Mouse (Mus musculus) stomach, postnatal 0 days (tissue): ENCODE data around the gene Bod1l. TPM values are rescaled to one million over a fixed set of nuclear protein-coding genes. Genes with fewer than 3 reads are reported as not detected.

ENCODE experiments used
- ATAC-seq: fragments of 200-750 bp; cut with Nextera tagmentation; 2 replicates; pipeline ENCODE4 v1.8.0; 2017; ENCODE audit not compliant: low FRiP score, low TSS enrichment
- DNase-seq: peaks from one replicate; pipeline ENCODE4 v3.0.0-alpha.2; 2016; ENCODE audit warnings: low spot score
- H3K27ac ChIP-seq: fragments of 300-500 bp; sonication (generic); replicated peaks from 2 replicates; pipeline ENCODE4 v1.5.1; 2014; ENCODE audit warnings: mild to moderate bottlenecking, control low read depth
- H3K27me3 ChIP-seq: fragments of 300-500 bp; sonication (generic); 2 replicates; pipeline ENCODE4 v1.6.1; 2014; ENCODE audit warnings: low read length; ENCODE audit not compliant: control insufficient read depth, insufficient read depth
- H3K36me3 ChIP-seq: fragments of 300-500 bp; sonication (generic); 2 replicates; pipeline ENCODE4 v1.6.1; 2014; ENCODE audit warnings: low read length, mixed read lengths; ENCODE audit not compliant: control insufficient read depth, insufficient read depth
- H3K4me1 ChIP-seq: fragments of 300-500 bp; sonication (generic); replicated peaks from 2 replicates; pipeline ENCODE4 v1.6.1; 2014; ENCODE audit warnings: antibody characterized with exemption; ENCODE audit not compliant: control insufficient read depth, insufficient read depth
- H3K4me2 ChIP-seq: fragments of 300-500 bp; sonication (generic); replicated peaks from 2 replicates; pipeline ENCODE4 v1.6.1; 2014; ENCODE audit warnings: low read depth, mild to moderate bottlenecking, control low read depth, moderate library complexity
- H3K4me3 ChIP-seq: fragments of 300-500 bp; sonication (generic); 2 replicates; pipeline ENCODE4 v1.5.1; 2014; ENCODE audit warnings: low read depth, low read length, control low read depth
- H3K9ac ChIP-seq: fragments of 300-500 bp; sonication (generic); 2 replicates; pipeline ENCODE4 v1.6.1; 2014; ENCODE audit warnings: mild to moderate bottlenecking, low read length, control low read depth, mixed read lengths
- H3K9me3 ChIP-seq: fragments of 300-500 bp; sonication (generic); 2 replicates; pipeline ENCODE4 v1.6.1; 2016; ENCODE audit warnings: low read length; ENCODE audit not compliant: control insufficient read depth
- CTCF ChIP-seq: IDR thresholded peaks from 2 replicates; pipeline ENCODE4 v1.5.1; 2016; ENCODE audit warnings: antibody characterized with exemption, low read depth, mild to moderate bottlenecking, moderate library complexity
- EP300 ChIP-seq: optimal IDR thresholded peaks from 2 replicates; pipeline ENCODE3; 2016; ENCODE audit warnings: antibody characterized with exemption
- WGBS: fragments of 180-500 bp; shearing (Covaris S2); extraction: QIAGEN DNeasy Blood & Tissue Kit; methylation state at CpG from one replicate; pipeline ENCODE4 v1.1.7; 2014; 5-methylcytosine and 5-hydroxymethylcytosine counted together
- polyA plus RNA-seq: library from polyadenylated mRNA; unstranded; fragments of >200 nt; fragmentation: Nextera tagmentation; extraction: Ambion mirVana; gene quantifications from 2 replicates; pipeline ENCODE4 v1.2.1, GENCODE M21; 2015

Gene Bod1l
- polyA plus RNA-seq, 1 experiment from 2014 or later, result 11.3 TPM

DNA sequence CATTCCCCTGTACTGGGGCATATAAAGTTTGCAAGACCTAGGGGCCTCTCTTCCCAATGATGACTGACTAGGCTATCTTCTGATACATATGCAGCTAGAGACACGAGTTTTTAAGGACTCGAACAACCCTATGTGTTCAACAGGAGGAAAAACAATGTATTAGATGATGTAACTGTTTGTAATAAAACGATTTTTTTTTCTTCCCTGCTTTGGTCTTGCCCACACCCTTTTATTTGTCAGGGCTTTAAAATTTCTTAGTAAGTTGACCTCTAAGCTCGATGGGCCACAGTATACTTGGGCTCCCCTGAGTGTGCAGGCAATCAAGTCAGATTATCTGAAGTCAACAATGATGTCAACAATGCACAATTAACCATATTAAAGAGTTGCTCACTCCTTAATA lies 87.7 kb downstream of the Bod1l start:
- TF ChIP-seq EP300 (no peak), CTCF (no peak)
- H3K27ac ChIP-seq, result no peak overlapping the region
- ATAC-seq, result no peak
- no peak overlapping the region for H3K9ac ChIP-seq
- H3K4me1 ChIP-seq, result no peaks in the 10 kb centered on the region
- H3K36me3 ChIP-seq, result no peaks in the 10 kb centered on the region
- H3K4me2 ChIP-seq, result no peak overlapping the region
- peaks cover 17% of the 10 kb centered on the region for H3K27me3 ChIP-seq
- H3K4me3 ChIP-seq, result no peak overlapping the region
- WGBS, result 17% methylated on average over 4 of the region's 4 CpGs
- H3K9me3 ChIP-seq, result no peaks in the 10 kb centered on the region
- DNase-seq, result no peak

DNA sequence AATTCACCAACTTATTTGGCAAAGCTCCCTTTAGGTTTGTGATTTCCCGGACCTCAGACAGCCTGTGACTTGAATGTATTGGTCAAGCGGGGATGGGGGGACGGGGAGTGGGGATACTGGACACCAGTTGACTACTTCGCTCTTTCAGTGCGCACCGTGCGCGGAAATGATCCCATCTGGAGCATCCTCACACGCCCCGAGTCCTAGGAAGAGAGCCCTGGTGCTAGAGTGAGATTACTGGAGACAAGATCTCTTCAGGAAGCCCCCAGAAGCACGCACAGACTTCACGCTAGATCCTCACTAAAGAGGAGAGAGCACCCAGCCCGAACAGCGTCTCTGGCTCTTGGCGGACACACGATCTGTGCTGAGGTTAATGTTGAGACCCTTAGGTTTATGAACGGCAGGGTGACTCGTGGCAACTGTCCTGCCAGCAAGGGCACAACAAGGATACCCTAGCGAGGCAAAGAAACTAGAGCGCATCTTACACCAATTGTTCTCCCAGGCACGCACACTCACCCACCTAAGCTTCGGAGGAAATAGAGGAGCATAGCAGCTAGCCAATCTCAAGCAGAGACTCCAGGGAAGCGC lies 88.6 kb downstream of the Bod1l start:
- DNase-seq, result no peak

DNA sequence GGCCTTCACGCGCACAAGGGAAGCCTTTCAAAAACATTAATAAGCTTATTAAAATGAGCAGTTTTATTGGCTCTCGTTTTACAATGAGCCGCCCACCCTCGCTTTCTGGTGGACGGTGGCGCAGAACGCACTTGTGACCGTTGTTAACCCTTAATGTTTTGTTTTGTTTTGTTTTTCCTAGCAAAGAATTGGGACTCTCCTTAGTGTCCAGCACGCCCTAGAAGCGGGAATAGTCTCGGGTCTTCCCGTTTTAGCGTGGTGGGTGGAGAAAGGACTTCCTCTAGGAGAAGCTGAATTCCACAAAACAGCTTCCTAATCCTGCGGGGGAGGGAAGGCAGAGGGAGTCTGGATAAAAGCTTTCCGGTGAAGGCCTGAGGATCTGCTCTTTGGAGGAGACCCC lies 89.3 kb downstream of the Bod1l start:
- H3K27me3 ChIP-seq, result peaks cover 17% of the 10 kb centered on the region
- DNase-seq (no peak), ATAC-seq (no peak)
- 3% methylated on average over 16 of the region's 16 CpGs for WGBS
- peak overlapping the region; percentile 36 for H3K4me2 ChIP-seq
- no peaks in the 10 kb centered on the region for H3K36me3 ChIP-seq
- H3K4me3 ChIP-seq, result peak overlapping the region; percentile 23
- H3K9ac ChIP-seq, result no peak overlapping the region
- TF ChIP-seq EP300, result no peak
- no peak for TF ChIP-seq CTCF
- no peak overlapping the region for H3K27ac ChIP-seq
- H3K4me1 ChIP-seq, result no peaks in the 10 kb centered on the region
- H3K9me3 ChIP-seq, result no peaks in the 10 kb centered on the region

More for the DNA sequence above, 88.6 kb downstream of the Bod1l start:
- H3K4me2 ChIP-seq, result peak overlapping the region; percentile 36
- TF ChIP-seq EP300 (no peak), CTCF (no peak)
- no peak overlapping the region for H3K9ac ChIP-seq
- 5% methylated on average over 23 of the region's 23 CpGs for WGBS
- no peak overlapping the region for H3K27ac ChIP-seq
- no peaks in the 10 kb centered on the region for H3K4me1 ChIP-seq
- no peak for ATAC-seq
- no peaks in the 10 kb centered on the region for H3K36me3 ChIP-seq
- H3K9me3 ChIP-seq, result no peaks in the 10 kb centered on the region
- peaks cover 17% of the 10 kb centered on the region for H3K27me3 ChIP-seq
- H3K4me3 ChIP-seq, result no peak overlapping the region

DNA sequence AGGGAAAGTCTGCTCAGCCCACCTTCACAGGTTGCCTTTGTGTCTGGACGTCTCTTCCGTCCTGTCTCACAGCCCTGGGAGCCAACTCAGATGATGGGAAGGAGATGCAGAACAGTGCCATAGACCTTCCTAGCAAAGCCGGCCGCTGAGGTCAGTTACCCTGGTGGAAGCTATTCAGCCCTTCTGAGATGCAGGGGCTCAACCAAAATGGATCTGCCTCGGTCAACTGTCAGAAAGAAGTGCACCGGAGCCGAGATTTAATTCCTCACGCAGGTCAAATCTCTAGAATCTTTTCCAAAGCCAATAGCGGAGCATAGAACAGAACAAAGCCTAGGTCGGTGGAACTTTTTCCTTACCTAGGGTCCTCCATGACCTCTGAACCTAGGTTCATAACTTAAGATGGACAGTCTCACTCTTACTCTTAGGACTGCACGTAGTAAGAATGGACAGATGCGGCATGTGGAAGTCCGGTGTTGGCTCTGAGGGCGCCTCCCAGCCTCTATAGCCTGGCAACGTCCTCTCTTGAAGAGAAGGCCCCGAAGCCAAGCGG lies 89.8 kb downstream of the Bod1l start:
- ATAC-seq, result no peak
- Histone ChIP-seq H3K4me3 (peak overlapping the region; percentile 23), H3K4me2 (peak overlapping the region; percentile 36), H3K9me3 (no peaks in the 10 kb centered on the region), H3K27me3 (peaks cover 17% of the 10 kb centered on the region), H3K36me3 (no peaks in the 10 kb centered on the region), H3K9ac (no peak overlapping the region), H3K27ac (no peak overlapping the region), H3K4me1 (no peaks in the 10 kb centered on the region)
- TF ChIP-seq EP300 (no peak), CTCF (no peak)
- no peak for DNase-seq
- 6% methylated on average over 17 of the region's 17 CpGs for WGBS

DNA sequence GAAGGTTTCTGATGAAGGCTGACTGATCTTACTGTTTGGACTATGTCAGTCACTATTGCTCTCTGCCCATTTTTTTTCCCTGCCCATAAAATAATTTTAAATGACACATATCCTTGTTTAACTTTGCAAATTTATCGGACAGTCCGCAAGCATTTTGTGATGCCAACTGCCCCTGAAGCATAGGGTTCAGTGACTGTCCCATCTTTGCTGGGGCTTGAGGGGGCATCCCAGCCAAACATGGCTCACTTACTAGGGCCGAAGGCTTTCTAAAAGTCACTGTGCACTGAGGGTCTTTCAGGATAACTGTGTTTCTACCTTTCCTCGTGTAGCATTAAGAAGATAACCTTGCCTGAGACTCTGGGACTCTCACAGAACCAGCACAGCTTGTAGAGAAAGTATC lies 91.4 kb downstream of the Bod1l start:
- Histone ChIP-seq H3K9ac (no peak overlapping the region), H3K27ac (no peak overlapping the region), H3K4me3 (no peak overlapping the region), H3K4me2 (no peak overlapping the region), H3K9me3 (no peaks in the 10 kb centered on the region), H3K4me1 (no peaks in the 10 kb centered on the region), H3K36me3 (no peaks in the 10 kb centered on the region), H3K27me3 (peaks cover 12% of the 10 kb centered on the region)
- no peak for DNase-seq
- 41% methylated on average over 4 of the region's 4 CpGs for WGBS
- no peak for ATAC-seq
- TF ChIP-seq CTCF (no peak), EP300 (no peak)
